Mouse (Mus musculus): ENCODE measurements around the gene Rbfox3.

DNA sequence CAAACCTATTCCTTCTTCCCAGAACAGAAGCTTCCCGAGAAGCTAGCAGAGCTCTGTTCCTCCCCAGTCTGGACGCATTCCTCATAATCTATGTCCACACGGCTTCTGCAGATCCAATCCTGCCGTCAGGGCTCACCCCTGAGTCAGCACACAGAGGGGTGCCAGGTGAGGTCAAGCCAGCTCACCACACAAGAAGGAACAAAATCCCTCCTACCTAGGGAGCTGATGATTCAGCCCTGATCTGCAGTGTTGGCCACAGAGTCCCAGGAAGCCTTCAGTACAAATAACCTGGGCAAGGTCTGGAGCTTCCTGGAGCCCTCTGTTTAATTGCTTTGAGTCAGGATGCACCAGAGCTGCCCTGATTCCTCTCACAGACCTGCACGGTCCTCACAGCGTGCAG is 60.0 kb downstream of the Rbfox3 start:
- TF ChIP-seq CTCF (IDR thresholded peaks at IDR 0.05; ENCODE audit: low read depth, low read length) (no peak), POLR2A (IDR thresholded peaks at IDR 0.05; ENCODE audit: borderline replicate concordance, low read depth, low read length) (no peak)

Data from bone marrow macrophage, adult 2 months (primary cell).